Mouse (Mus musculus) olfactory bulb, adult 2 months (tissue): ENCODE data around the gene Tmem167. TPM values are rescaled to one million over a fixed set of nuclear protein-coding genes. Genes with fewer than 3 reads are reported as not detected.

ENCODE experiments used
- H3K27ac ChIP-seq: fragments of 200-500 bp; 2 replicates; pipeline ENCODE4 v1.5.1; 2012; ENCODE audit warnings: low read depth, low read length; ENCODE audit not compliant: insufficient read depth
- H3K4me1 ChIP-seq: fragments of 200-500 bp; 2 replicates; pipeline ENCODE4 v1.6.1; 2012; ENCODE audit warnings: low read length; ENCODE audit not compliant: control insufficient read depth, insufficient read depth
- H3K4me3 ChIP-seq: fragments of 200-500 bp; 2 replicates; pipeline ENCODE4 v1.5.1; 2012; ENCODE audit warnings: mild to moderate bottlenecking, low read depth, low read length, moderate library complexity; ENCODE audit not compliant: insufficient read depth
- CTCF ChIP-seq: fragments of 200-500 bp; IDR thresholded peaks from 2 replicates; pipeline ENCODE4 v1.5.1; 2012; ENCODE audit warnings: low read depth, mild to moderate bottlenecking, low read length, moderate library complexity; ENCODE audit not compliant: insufficient read depth
- POLR2A ChIP-seq: fragments of 200-500 bp; IDR thresholded peaks from 2 replicates; pipeline ENCODE4 v1.6.1; 2012; ENCODE audit warnings: mild to moderate bottlenecking, low read depth, low read length, moderate library complexity; ENCODE audit not compliant: insufficient read depth
- WGBS: fragments of 180-500 bp; shearing (Covaris S2); methylation state at CpG from one replicate; pipeline ENCODE4 v1.1.7; 2018; 5-methylcytosine and 5-hydroxymethylcytosine counted together
- polyA plus RNA-seq: library from polyadenylated mRNA; stranded (reverse); fragments of >200 nt; gene quantifications from 2 replicates; pipeline ENCODE4 v1.2.4, GENCODE M21; 2012; ENCODE audit warnings: low replicate concordance; ENCODE audit not compliant: missing spikeins, insufficient read depth, insufficient read length

Tmem167 gene
- polyA plus RNA-seq, 1 experiment, result not detected

DNA sequence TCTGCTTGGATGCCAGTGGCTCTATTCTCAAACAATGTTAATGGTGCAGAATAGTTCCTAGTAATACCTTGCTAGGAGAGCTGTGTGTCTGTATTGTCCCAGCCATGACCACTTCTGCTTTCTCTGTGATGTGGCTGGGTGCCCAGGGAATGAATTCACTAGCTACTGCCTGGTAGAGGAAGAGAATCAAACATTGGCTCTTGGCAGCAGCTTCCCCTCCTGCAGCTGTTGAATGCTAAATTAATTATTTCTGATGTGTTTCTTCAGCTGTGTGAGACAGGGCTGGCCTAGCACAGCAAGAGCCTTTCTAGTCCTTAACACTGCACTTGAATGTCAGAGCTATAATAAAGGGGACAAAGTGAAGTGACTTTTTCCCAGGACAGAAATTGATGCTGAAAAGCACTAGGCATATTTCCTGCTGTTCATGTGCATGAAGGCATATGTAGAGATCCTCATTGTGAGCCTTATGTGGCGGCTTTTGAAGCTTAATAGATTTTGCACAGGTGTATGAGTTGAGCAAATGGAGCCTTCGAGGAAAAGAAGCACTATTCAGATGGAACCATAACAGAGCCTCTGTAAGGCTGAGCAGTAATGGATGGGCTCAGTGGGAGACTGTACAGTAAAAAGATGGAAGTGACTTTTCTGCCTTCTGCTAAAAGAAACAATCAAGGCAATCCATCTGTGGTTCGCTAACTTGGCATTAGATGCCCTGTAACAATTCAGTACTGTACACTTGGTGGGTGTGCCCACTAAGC is 47.4 kb downstream of the Tmem167 start:
- TF ChIP-seq POLR2A (no peak), CTCF (no peak)
- 47% methylated on average over 3 of the region's 3 CpGs for WGBS
- no peak overlapping the region for H3K27ac ChIP-seq
- H3K4me3 ChIP-seq, result no peak overlapping the region
- H3K4me1 ChIP-seq, result no peaks in the 10 kb centered on the region

DNA sequence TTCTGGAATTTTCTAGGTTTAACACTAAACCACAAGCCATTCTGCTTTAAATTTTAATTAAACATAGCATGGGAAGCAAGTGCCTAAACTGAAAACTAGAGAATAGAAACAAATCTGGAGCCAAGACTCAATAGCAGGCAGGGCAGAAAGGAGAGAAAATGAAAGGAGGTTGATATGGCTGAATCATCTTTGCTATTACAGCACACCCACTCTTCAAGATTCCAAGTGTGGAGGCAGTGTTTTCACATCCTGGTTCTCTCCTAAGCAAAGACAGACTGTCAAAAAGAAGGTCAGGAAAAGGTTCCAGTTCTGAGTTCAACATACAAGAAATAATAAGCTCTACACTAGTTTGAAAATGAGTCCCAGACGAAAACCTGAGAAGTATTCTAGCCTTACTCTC is 52.8 kb downstream of the Tmem167 start:
- no peak for TF ChIP-seq CTCF
- TF ChIP-seq POLR2A, result no peak
- Histone ChIP-seq H3K4me3 (no peak overlapping the region), H3K4me1 (no peaks in the 10 kb centered on the region), H3K27ac (no peak overlapping the region)
- WGBS, result 89% methylated on average over 1 of the region's 1 CpGs

DNA sequence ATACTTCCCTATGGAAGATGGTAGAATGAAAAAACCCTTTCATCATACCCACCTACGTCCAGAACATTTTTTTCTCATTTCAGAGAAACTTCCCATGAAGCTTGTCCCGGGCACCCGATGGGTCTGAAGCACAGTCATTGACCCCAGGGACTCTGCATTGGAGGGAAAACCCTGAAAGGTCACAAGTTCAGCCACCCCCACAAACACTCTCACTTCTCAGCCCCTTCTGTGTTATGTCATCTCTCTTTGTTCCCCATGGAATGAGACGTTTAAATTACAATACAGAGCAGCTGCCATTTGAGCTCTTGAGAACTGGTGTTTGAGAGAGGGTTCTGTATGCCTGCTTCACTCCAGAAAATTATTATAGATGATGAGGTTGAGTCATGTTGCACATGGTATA is 54.3 kb downstream of the Tmem167 start:
- TF ChIP-seq POLR2A, result no peak
- no peak for TF ChIP-seq CTCF
- Histone ChIP-seq H3K4me1 (no peaks in the 10 kb centered on the region), H3K4me3 (no peak overlapping the region), H3K27ac (no peak overlapping the region)
- 51% methylated on average over 4 of the region's 4 CpGs for WGBS

DNA sequence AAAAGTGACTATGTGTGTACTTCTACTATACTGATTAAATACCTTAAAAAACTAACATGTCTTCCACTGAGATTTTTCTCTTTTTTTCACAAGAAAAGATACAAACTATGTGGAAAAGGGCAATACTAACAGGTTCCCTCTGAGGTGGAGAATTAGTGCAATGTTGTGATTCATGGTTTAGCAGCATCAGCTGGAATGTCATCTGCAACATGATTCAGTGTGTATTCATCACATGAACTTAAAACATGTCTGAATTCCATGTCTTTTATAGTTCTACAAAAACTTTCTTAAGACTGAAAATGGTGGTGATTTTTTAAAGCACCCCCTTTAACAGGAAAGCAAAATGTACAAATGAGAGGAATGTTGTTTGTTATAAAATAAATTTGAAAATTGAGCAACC is 63.0 kb downstream of the Tmem167 start:
- no peak overlapping the region for H3K27ac ChIP-seq
- H3K4me3 ChIP-seq, result no peak overlapping the region
- TF ChIP-seq CTCF (no peak), POLR2A (no peak)
- H3K4me1 ChIP-seq, result no peaks in the 10 kb centered on the region

DNA sequence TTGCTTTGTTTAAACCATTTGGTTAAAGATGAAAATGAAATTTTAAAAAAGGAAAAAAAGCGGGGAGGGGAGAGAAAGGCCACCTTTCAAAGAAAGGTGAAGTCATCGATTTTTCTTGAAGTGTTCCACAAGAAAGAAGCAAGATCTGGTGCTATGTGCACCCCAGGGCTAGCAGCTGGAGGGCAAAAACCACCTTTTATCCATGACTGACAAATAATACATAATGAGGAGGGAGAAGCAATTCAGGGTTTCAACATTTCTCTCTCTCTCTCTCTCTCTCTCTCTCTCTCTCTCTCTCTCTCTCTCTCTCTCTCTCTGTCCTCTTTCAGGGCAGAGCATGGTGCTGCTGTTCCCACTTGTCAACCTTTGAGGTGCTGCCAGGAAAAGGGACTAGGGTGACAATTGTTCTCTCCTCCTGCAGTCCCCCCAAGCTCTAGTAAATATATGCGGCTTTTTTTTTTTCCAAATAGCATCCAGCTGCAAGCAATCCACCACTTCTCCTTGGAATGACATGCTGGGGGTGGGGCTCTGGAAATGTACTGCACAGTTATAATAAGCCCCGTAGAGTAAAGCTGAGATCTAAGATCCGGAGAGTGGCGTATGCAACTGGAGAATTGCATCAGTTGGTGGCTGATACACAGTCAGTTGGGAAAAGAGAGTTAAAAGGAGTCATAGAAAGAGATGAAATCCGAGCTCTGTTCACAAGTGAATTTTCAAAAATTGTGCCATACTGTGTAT is 63.8 kb downstream of the Tmem167 start:
- Histone ChIP-seq H3K4me1 (no peaks in the 10 kb centered on the region), H3K4me3 (no peak overlapping the region), H3K27ac (peak overlapping the region; percentile 31)
- 22% methylated on average over 7 of the region's 7 CpGs for WGBS
- no peak for TF ChIP-seq POLR2A
- no peak for TF ChIP-seq CTCF

DNA sequence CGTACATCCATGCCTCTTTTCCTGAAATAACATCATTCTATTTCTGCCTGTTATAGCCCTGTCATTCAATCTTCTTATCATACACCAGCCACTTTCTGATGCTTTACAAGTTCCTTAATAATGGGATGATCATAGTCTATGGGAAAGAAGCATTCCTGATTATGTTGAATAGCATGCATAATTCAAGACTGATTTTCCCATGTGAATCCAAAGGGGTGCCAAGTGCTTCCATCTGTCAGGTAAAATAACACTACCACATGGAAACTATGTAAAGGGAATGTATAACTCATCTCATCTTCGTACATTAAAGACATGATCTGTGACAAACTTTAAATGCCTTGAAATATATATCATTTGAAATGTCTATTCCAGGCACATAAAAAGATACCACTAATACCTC is 75.2 kb downstream of the Tmem167 start:
- no peak for TF ChIP-seq CTCF
- no peak for TF ChIP-seq POLR2A
- Histone ChIP-seq H3K4me3 (no peak overlapping the region), H3K27ac (no peak overlapping the region), H3K4me1 (no peaks in the 10 kb centered on the region)
- WGBS, result 96% methylated on average over 2 of the region's 2 CpGs

DNA sequence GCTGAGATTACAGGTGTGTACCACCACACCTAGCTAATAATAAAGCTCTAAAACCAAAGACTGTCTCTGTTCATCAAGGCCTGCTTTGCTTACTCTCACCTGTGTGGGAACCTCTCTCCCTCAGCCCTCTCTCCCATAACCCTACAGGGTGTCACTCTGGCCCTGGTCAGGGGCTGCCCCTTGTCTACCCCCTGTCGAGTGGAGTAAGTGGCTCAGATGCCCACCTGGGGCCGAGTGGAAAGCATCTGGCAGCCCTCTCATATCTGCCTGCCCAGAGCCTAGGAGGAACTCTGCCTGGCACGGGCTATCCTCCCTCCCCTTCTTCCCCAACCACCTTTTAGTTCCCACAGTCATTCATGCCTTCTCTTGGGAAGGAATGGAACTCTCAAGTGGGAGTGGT is 78.1 kb downstream of the Tmem167 start:
- H3K4me3 ChIP-seq, result no peak overlapping the region
- no peak overlapping the region for H3K27ac ChIP-seq
- no peaks in the 10 kb centered on the region for H3K4me1 ChIP-seq
- 62% methylated on average over 3 of the region's 3 CpGs for WGBS
- TF ChIP-seq POLR2A, result no peak
- no peak for TF ChIP-seq CTCF

DNA sequence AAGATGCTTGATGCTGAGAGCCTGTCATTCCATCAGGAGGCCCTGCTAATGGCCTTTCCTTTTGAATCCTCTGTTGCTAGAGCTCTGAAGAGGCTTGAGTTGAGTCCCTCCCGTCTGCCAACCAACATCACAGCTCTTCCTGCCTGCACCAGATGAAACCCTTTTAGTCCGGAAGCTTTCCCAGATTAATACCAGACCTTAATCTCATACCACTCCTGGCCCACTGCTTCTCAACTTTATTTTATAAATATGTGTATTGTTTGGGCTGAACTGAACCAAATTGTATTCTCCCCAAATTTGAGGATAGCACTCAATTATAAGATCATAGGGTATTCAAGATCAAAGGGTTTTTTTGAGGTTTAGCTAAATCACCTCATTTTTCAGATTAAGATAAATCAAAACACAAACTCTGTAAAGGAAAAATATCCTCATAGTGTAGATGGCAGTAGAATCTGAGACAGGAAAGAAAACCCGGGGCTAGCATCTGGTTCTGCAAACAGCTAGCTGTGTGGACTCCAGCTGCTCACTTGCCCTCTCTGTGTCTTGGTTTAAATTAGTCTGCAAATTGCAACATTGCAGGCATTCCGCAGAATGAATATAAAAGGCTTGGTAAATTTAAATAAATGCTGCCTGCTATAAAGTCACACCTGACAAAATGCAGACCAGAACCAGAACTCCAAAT is 81.3 kb downstream of the Tmem167 start:
- WGBS, result 62% methylated on average over 4 of the region's 4 CpGs
- H3K27ac ChIP-seq, result no peak overlapping the region
- no peak for TF ChIP-seq POLR2A
- no peak for TF ChIP-seq CTCF
- H3K4me3 ChIP-seq, result no peak overlapping the region
- H3K4me1 ChIP-seq, result no peaks in the 10 kb centered on the region

DNA sequence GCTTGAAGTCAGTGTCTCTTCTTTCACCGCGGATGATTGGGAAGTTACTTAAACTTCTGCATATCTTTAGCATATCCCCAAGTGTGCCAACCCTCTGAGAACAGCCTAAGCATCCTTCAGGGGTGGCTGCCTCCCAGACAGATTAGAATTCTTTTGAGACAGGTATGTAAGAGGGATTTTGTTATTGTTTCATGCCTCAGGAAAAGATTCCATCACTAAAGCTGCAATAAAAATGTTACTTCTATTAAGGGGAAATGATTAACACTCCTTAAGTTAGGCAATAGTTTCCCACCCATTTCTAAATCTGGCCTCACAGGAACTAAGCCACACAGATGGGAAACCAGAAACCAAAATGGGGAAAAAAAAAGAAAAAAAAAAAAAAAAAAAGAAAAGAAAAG is 81.9 kb downstream of the Tmem167 start:
- 44% methylated on average over 2 of the region's 2 CpGs for WGBS
- H3K4me1 ChIP-seq, result no peaks in the 10 kb centered on the region
- TF ChIP-seq POLR2A (no peak), CTCF (no peak)
- no peak overlapping the region for H3K27ac ChIP-seq
- no peak overlapping the region for H3K4me3 ChIP-seq
